Mouse (Mus musculus): ENCODE results near the gene Tnni2. TPM values are rescaled to one million over a fixed set of nuclear protein-coding genes. Genes with fewer than 3 reads are reported as not detected.

The Tnni2 gene
- polyA plus RNA-seq, 2 experiments, result 2.1 to 2.2 TPM

DNA sequence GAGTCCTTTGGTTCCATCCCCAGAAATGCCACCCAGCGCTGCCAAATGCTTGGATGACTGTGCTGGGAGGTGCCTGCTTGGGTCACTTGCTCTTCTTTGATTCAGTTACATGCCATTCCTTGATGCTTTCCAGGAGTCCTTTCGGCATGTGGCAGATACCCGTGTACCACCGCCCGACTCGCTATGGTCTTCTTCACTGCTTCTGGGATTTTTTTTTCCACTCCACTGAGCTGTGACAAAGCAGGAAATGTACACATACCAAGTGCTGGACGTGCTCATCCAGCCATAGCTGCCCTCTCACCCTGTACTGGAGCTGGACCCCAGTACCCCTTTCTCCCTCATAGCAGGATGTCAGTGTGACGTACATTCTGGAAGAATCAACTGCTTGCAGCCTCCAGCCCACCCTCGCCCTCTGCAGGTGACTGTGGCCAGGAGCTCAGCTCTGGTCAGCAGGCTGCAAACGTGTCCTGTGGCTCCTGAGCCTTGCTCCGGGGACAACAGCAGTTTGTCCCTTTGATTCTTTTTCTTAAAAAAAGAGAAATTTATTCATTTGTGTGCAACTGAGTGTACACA is 15.9 kb upstream of the Tnni2 start:
- Histone ChIP-seq H3K36me3 (replicated peaks; ENCODE audit: control insufficient read depth, insufficient read depth, low read depth) (no peaks in the 10 kb centered on the region), H3K4me1 (replicated peaks; ENCODE audit: control insufficient read depth in 2 of 2, insufficient read depth in 2 of 2, low read length in 1 of 2) (peaks cover 20% of the 10 kb centered on the region in 2 experiments), H3K4me3 (ENCODE audit: insufficient read depth in 1 of 2, low read depth in 2 of 2, low read length in 2 of 2) (no peak overlapping the region), H3K27me3 (ENCODE audit: control insufficient read depth, insufficient read depth, low read length) (no peaks in the 10 kb centered on the region; the same call in 1 of the 2 replicates), H3K9ac (replicated peaks) (no peak overlapping the region), H3K27ac (no peak overlapping the region), H3K4me2 (ENCODE audit: low read depth) (no peak overlapping the region), H3K9me3 (ENCODE audit: control insufficient read depth, low read length) (no peaks in the 10 kb centered on the region)
- TF ChIP-seq CTCF (IDR thresholded peaks at IDR 0.05; ENCODE audit: low read depth), result peak; percentile 71
- TF ChIP-seq EP300 (IDR thresholded peaks at IDR 0.05; ENCODE audit: low read depth), result no peak
- ATAC-seq (ENCODE audit: insufficient read depth) (no peak), DNase-seq (ENCODE audit: low read depth in 3 of 3, low spot score in 3 of 3) (no peak)
- 71% methylated on average over 11 of the region's 11 CpGs for WGBS (ENCODE audit: insufficient replicate concordance)

GRCm38 (mm10) chr7:142428213-142428612 is 13.4 kb upstream of the Tnni2 start:
- TF ChIP-seq CTCF (IDR thresholded peaks at IDR 0.05; ENCODE audit: low read depth), result peak; percentile 72
- no peak for TF ChIP-seq EP300 (IDR thresholded peaks at IDR 0.05; ENCODE audit: low read depth)
- ATAC-seq (ENCODE audit: insufficient read depth) (no peak), DNase-seq (ENCODE audit: low read depth in 3 of 3, low spot score in 3 of 3) (no peak)
- no peak overlapping the region for H3K4me2 ChIP-seq (ENCODE audit: low read depth)
- no peaks in the 10 kb centered on the region for H3K4me1 ChIP-seq (replicated peaks; ENCODE audit: control insufficient read depth in 2 of 2, insufficient read depth in 2 of 2, low read length in 1 of 2)
- no peaks in the 10 kb centered on the region for H3K9me3 ChIP-seq (ENCODE audit: control insufficient read depth, low read length)
- H3K4me3 ChIP-seq (ENCODE audit: insufficient read depth in 1 of 2, low read depth in 2 of 2, low read length in 2 of 2), result no peak overlapping the region
- WGBS (ENCODE audit: insufficient replicate concordance), result 14% methylated on average over 7 of the region's 7 CpGs
- H3K27me3 ChIP-seq (ENCODE audit: control insufficient read depth, insufficient read depth, low read length), result no peaks in the 10 kb centered on the region; the same call in 1 of the 2 replicates
- no peak overlapping the region for H3K9ac ChIP-seq (replicated peaks)
- no peak overlapping the region for H3K27ac ChIP-seq
- no peaks in the 10 kb centered on the region for H3K36me3 ChIP-seq (replicated peaks; ENCODE audit: control insufficient read depth, insufficient read depth, low read depth)

GRCm38 (mm10) chr7:142430160-142430678 is 11.4 kb upstream of the Tnni2 start:
- no peak for ATAC-seq (ENCODE audit: insufficient read depth)
- H3K9ac ChIP-seq (replicated peaks), result no peak overlapping the region
- H3K27me3 ChIP-seq (ENCODE audit: control insufficient read depth, insufficient read depth, low read length), result no peaks in the 10 kb centered on the region; the same call in 1 of the 2 replicates
- 60% methylated on average over 12 of the region's 12 CpGs for WGBS (ENCODE audit: insufficient replicate concordance)
- H3K4me1 ChIP-seq (replicated peaks; ENCODE audit: control insufficient read depth in 2 of 2, insufficient read depth in 2 of 2, low read length in 1 of 2), result peaks cover 0 to 3% of the 10 kb centered on the region in 2 experiments; a peak in 1 of 4 replicates
- no peaks in the 10 kb centered on the region for H3K9me3 ChIP-seq (ENCODE audit: control insufficient read depth, low read length)
- no peaks in the 10 kb centered on the region for H3K36me3 ChIP-seq (replicated peaks; ENCODE audit: control insufficient read depth, insufficient read depth, low read depth)
- no peak overlapping the region for H3K27ac ChIP-seq
- H3K4me2 ChIP-seq (ENCODE audit: low read depth), result no peak overlapping the region
- DNase-seq (ENCODE audit: low read depth in 3 of 3, low spot score in 3 of 3), result no peak
- no peak overlapping the region for H3K4me3 ChIP-seq (ENCODE audit: insufficient read depth in 1 of 2, low read depth in 2 of 2, low read length in 2 of 2)
- no peak for TF ChIP-seq EP300 (IDR thresholded peaks at IDR 0.05; ENCODE audit: low read depth)
- TF ChIP-seq CTCF (IDR thresholded peaks at IDR 0.05; ENCODE audit: low read depth), result no peak

DNA sequence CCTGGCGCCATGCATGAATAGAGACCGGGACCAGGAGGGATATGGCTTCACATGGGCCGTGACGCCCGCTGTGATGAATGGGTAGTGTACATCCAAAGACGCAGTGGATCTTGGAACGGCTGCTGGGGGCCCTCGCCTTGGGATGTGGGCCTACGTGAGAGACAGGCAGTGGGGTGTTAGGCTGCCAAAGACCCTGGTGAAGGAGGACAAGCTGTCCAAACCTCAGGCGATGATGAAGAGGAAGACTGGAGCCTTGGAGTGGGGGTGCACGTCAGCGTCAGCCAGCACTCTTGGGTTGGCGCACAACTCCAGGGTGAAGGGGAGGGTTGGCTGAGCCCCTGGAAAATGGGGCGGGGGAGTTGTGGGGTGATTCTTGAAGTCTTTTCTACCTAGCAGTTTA is 10.5 kb upstream of the Tnni2 start:
- H3K27me3 ChIP-seq (ENCODE audit: control insufficient read depth, insufficient read depth, low read length), result no peaks in the 10 kb centered on the region; the same call in 1 of the 2 replicates
- ATAC-seq (ENCODE audit: insufficient read depth) (no peak), DNase-seq (ENCODE audit: low read depth in 3 of 3, low spot score in 3 of 3) (no peak)
- H3K27ac ChIP-seq, result no peak overlapping the region
- H3K4me1 ChIP-seq (replicated peaks; ENCODE audit: control insufficient read depth in 2 of 2, insufficient read depth in 2 of 2, low read length in 1 of 2), result peaks cover 0 to 3% of the 10 kb centered on the region in 2 experiments; a peak in 1 of 4 replicates
- WGBS (ENCODE audit: insufficient replicate concordance), result 79% methylated on average over 14 of the region's 14 CpGs
- H3K4me3 ChIP-seq (ENCODE audit: insufficient read depth in 1 of 2, low read depth in 2 of 2, low read length in 2 of 2), result no peak overlapping the region
- H3K36me3 ChIP-seq (replicated peaks; ENCODE audit: control insufficient read depth, insufficient read depth, low read depth), result no peaks in the 10 kb centered on the region
- TF ChIP-seq CTCF (IDR thresholded peaks at IDR 0.05; ENCODE audit: low read depth), result no peak
- TF ChIP-seq EP300 (IDR thresholded peaks at IDR 0.05; ENCODE audit: low read depth), result no peak
- H3K4me2 ChIP-seq (ENCODE audit: low read depth), result no peak overlapping the region
- no peak overlapping the region for H3K9ac ChIP-seq (replicated peaks)
- H3K9me3 ChIP-seq (ENCODE audit: control insufficient read depth, low read length), result no peaks in the 10 kb centered on the region

DNA sequence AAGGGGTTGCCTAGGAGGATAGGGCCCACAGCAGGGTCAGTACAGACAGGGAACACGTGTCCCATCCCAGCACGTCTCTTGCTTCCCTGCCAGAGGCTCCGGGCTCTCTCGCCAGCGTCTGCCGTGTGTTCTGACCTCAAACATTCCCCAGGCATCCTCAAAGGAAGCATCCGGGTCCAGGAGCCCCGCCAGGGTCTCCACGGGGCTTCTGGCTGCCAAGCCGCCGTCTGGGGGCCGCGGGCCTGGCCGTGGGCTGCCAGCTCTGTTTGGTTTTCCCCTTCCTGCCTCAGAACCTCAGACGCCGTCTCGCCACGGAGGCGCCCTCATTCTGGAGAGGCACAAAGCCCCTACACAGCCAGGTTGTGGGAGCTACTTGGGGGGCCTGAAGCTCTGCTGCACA is 8.0 kb upstream of the Tnni2 start:
- H3K36me3 ChIP-seq (replicated peaks; ENCODE audit: control insufficient read depth, insufficient read depth, low read depth), result no peaks in the 10 kb centered on the region
- TF ChIP-seq EP300 (IDR thresholded peaks at IDR 0.05; ENCODE audit: low read depth), result no peak
- TF ChIP-seq CTCF (IDR thresholded peaks at IDR 0.05; ENCODE audit: low read depth), result no peak
- H3K4me1 ChIP-seq (replicated peaks; ENCODE audit: control insufficient read depth in 2 of 2, insufficient read depth in 2 of 2, low read length in 1 of 2), result peaks cover 0 to 3% of the 10 kb centered on the region in 2 experiments; a peak in 1 of 4 replicates
- WGBS (ENCODE audit: insufficient replicate concordance), result 32% methylated on average over 19 of the region's 19 CpGs
- H3K9ac ChIP-seq (replicated peaks), result no peak overlapping the region
- no peak overlapping the region for H3K4me2 ChIP-seq (ENCODE audit: low read depth)
- H3K27ac ChIP-seq, result no peak overlapping the region
- no peaks in the 10 kb centered on the region; the same call in 1 of the 2 replicates for H3K27me3 ChIP-seq (ENCODE audit: control insufficient read depth, insufficient read depth, low read length)
- no peak overlapping the region for H3K4me3 ChIP-seq (ENCODE audit: insufficient read depth in 1 of 2, low read depth in 2 of 2, low read length in 2 of 2)
- no peaks in the 10 kb centered on the region for H3K9me3 ChIP-seq (ENCODE audit: control insufficient read depth, low read length)
- DNase-seq (ENCODE audit: low read depth in 3 of 3, low spot score in 3 of 3) (no peak), ATAC-seq (ENCODE audit: insufficient read depth) (no peak)

Measured in liver, embryonic 14.5 days (tissue).